Mouse (Mus musculus): ENCODE measurements at regions not wholly inside any gene's neighbourhood (a gene's known extent, or its start where the extent isn't known, plus 50 kb on each side); places are given as distances from the start of the nearest gene placed in this dataset.
"Not testable (repeated sequence)": the region's sequence is repeated elsewhere in the genome, so short reads cannot be mapped to it uniquely, and the experiment has no call there.

DNA sequence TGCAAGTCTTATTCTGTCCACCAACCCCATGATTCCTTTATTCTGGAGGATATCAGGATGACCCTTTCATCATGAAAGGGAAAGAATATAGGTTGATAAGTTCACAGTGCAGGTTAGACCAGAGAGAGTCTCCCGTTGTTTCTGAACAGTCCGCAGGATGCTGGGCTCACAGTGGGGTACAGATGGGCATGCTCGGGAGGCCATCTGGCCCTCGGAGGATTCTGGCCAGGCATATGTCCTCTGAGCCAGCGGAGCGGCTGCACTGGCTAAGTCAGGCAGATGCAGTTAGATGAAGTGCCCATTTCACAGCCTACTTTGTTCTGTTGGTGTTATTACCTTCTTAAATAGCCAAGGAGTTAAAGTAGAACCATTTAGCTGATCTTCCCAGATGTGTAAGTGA, 135.3 kb upstream of the Tas2r119 start:
- no peak for ATAC-seq (replicated peaks; ENCODE audit: low read depth, poor library complexity, severe bottlenecking)

DNA sequence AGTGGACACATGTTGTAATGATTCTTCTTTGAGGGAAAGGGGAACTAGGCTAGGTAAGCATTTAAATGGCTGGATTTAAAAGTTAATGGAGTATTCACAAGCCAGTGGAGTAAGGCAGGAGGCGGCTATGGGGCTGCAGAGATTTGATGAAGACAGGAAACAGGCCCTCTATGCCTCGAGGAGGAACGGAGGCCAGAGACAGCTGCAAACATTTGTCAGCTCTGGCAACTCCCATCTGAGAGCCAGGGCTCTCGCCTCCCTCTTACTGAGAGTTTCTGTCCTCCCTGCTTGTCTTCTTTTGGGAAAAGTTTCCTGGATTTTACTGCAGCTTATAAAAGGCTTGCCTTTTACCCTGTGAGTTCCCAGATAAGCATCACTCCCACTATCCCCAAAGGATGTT, 134.9 kb upstream of the Tas2r119 start:
- ATAC-seq (replicated peaks; ENCODE audit: low read depth, poor library complexity, severe bottlenecking): no peak

DNA sequence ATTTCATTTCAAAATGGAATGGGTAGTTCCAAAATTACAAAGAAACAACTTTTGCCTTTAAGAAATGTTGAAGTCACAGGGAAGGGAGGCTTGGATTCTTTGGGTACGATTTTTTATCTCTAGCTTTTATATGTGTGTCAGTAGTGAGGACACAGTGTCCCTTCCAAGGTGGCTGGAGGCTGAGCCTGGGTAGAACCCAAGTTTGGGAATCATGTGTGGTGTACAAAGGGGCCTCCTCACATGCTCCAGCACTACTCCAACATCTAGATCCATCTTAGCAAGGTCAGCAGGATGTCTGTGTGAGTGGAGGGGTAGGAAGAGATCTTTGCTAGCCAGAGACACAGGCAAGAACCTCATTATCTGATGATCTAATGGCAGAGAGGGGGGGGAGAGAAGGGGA, 134.5 kb upstream of the Tas2r119 start:
- no peak for ATAC-seq (replicated peaks; ENCODE audit: low read depth, poor library complexity, severe bottlenecking)

DNA sequence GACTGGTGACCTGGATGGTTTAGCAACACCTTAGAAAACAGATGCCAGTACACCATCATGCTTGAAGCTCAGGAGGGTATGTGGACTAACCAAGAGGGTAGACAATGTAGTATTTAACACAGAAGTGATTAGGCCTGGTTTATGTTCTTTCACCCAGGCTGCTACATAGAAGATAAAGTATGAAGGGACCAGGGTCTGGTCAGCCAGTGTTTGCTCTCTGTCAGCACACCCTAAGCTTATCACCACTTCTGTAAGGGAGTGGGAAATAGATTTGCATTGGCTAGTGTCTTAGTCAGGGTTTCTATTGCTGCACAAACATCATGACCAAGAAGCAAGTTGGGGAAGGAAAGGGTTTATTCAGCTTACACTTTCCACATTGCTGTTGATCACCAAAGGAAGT, 133.9 kb upstream of the Tas2r119 start:
- ATAC-seq (replicated peaks; ENCODE audit: low read depth, poor library complexity, severe bottlenecking): no peak

DNA sequence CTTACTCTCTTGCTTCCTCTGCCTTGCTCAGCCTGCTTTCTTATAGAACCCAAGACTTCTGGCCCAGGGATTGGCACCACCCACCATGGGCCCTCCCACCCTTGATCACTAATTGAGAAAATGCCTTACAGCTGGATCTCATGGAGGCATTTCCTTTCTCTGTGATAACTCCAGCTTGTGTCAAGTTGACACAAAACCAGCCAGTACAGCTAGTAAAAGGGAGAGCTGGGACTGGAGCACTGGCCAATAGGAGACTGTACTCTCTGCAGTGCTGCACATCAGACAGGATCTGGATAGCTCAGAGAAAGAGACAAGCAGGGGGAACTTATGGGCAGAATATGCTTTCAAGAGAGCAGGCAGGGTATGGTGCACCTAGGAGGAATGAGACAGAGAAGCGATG, 133.4 kb upstream of the Tas2r119 start:
- not testable (repeated sequence) for ATAC-seq (replicated peaks; ENCODE audit: low read depth, poor library complexity, severe bottlenecking)

DNA sequence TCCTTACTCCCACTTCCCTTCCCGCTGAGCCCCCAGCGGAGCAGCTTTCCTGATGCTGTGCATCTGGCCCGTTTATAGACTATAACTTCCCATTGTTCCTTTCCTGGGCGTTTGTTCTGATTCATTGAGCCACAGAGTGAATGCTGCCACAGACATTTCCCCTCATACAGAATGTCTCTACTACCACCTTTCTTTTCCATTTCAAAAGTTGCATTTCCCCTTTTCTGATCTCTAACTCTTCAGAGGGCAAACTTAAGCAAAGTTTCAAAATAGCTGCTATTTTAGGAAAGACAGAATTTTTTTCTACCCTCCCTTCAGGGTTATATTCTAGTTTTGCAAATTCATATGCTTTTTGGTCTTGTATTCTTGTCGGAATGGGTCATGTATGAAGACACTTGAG, 128.3 kb upstream of the Tas2r119 start:
- ATAC-seq (replicated peaks; ENCODE audit: low read depth, poor library complexity, severe bottlenecking): peak; percentile 50; the same call in 1 of the 2 replicates

DNA sequence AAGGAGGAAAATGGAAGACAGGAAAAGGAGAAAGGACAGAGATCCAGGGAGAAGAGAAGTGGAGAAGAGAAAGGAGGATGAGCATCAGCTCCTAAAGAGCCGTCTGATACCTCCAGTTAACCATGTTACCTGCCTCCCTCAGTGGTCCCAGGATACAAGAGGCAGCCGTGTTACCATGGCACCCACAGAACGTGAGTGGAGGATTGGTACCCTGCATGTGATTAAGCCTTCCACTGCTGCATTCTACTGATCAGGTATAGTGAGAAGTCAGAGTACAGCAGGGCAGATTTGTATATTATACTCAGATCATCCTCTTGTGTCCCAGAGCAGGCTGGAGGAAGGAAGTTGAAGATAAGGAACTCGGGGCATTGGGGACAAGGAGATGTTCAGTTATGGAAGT, 115.5 kb upstream of the Tas2r119 start:
- ATAC-seq (replicated peaks; ENCODE audit: low read depth, poor library complexity, severe bottlenecking): no peak

DNA sequence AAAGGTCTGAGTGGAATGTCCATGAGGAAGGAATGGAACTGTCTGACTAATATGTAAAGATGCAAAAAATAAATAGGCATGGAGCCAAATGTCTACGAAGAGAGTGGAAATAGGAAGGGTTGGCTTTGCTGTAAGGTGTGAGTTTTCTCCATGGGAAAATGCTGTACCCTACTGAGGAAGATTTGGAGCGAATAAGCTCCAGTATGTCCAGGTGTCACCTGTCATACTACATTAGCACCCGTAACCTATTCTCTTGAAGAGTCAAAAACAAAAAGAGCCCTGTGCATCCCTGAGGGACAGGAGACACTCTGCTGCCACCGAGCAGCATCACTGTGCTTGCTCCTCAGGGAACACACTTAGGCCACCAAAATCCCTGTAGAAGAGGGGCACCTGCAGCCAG, 95.0 kb upstream of the Tas2r119 start:
- ATAC-seq (replicated peaks; ENCODE audit: low read depth, poor library complexity, severe bottlenecking): no peak

DNA sequence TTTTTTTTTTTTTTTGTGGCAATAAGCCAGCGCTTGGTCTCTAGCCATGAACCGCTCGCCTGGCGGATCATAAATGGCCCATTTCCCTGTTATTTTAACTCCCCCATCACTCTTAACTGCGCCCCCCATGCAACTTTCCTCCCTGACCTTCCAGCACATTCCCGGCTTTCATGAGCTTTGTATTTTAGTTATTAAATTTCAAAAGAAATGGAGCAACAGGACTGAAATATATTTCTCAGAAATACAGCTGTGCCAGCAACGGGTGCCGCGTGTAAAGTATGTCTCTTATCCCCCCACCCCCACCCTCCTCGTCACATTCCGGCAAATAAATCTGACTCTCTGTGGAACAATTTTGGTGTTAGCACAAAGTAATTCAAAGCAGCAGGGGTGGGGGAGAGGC, 83.2 kb upstream of the Tas2r119 start:
- no peak for ATAC-seq (replicated peaks; ENCODE audit: low read depth, poor library complexity, severe bottlenecking)

DNA sequence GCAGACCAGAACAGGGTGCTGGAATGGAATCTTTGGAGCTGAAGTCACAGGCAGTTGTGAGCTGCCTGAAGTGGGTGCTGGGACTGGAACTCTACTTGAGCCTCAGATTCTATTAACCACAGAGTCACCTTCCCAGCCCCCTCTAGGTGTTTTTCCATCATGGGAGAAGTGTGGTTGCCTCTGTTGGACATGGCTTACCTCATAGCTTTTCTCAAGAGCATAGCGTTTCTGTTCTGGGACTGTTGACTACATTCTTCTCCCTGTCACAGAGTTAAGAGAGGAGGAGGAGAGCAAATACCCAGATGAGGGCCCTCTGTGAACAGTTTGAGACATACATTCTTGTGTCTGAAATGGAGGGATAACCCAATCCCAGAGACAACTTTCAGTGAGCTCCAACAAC, 81.5 kb upstream of the Tas2r119 start:
- no peak for ATAC-seq (replicated peaks; ENCODE audit: low read depth, poor library complexity, severe bottlenecking)

DNA sequence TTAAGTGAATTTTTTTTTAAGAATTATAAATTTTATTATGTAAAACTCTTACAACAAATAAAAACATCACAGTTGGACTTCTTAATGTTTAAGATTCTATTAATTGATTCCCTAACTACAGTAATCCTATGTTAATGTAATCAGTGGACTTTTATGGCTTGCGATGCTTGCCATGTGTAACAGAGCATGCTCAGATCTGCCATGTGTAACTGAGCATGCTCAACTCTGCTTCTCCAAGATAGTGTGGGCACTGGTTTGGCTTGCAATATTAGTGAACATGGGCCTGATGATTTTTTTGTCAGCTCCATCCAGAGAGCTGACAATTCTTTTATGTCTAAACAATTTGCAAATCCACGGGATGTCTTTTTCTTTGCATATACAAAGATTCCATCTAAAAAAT, 66.4 kb upstream of the Tas2r119 start:
- ATAC-seq (replicated peaks; ENCODE audit: low read depth, poor library complexity, severe bottlenecking): no peak
